Mouse (Mus musculus) liver, embryonic 13.5 days (tissue): ENCODE results near the gene Il21r. TPM values are rescaled to one million over a fixed set of nuclear protein-coding genes. Genes with fewer than 3 reads are reported as not detected.

Experiments
- ATAC-seq: fragments of 200-750 bp; cut with Nextera tagmentation; 2 replicates; pipeline ENCODE4 v1.8.0; 2017; ENCODE audit warnings: low read depth, mild to moderate bottlenecking, moderate number of reproducible peaks, moderate library complexity
- DNase-seq: peaks from one replicate; pipeline ENCODE4 v3.0.0; 2022
- H3K27ac ChIP-seq: fragments of 300-500 bp; sonication (generic); 2 replicates; pipeline ENCODE4 v1.5.1; 2015; ENCODE audit warnings: moderate library complexity, mild to moderate bottlenecking, inconsistent platforms
- H3K27me3 ChIP-seq: fragments of 300-500 bp; sonication (generic); 2 replicates; pipeline ENCODE4 v1.6.1; 2015; ENCODE audit warnings: mild to moderate bottlenecking, inconsistent platforms
- H3K36me3 ChIP-seq: fragments of 300-500 bp; sonication (generic); 2 replicates; pipeline ENCODE4 v1.6.1; 2015; ENCODE audit warnings: mild to moderate bottlenecking, inconsistent platforms
- H3K4me1 ChIP-seq: fragments of 300-500 bp; sonication (generic); replicated peaks from 2 replicates; pipeline ENCODE4 v1.6.1; 2015; ENCODE audit warnings: inconsistent platforms
- H3K4me2 ChIP-seq: fragments of 300-500 bp; sonication (generic); 2 replicates; pipeline ENCODE4 v1.6.1; 2015; ENCODE audit warnings: inconsistent platforms, mild to moderate bottlenecking, moderate library complexity
- H3K4me3 ChIP-seq: fragments of 300-500 bp; sonication (generic); replicated peaks from 2 replicates; pipeline ENCODE4 v1.5.1; 2015; ENCODE audit warnings: mild to moderate bottlenecking, inconsistent platforms
- H3K9ac ChIP-seq: fragments of 300-500 bp; sonication (generic); 2 replicates; pipeline ENCODE4 v1.6.1; 2015; ENCODE audit warnings: mild to moderate bottlenecking, inconsistent platforms
- H3K9me3 ChIP-seq: fragments of 300-500 bp; sonication (generic); replicated peaks from 2 replicates; pipeline ENCODE4 v1.6.1; 2016; ENCODE audit warnings: inconsistent platforms
- WGBS: fragments of 180-500 bp; shearing (Covaris S2); methylation state at CpG from one replicate; pipeline ENCODE4 v1.1.7; 2015; ENCODE audit not compliant: insufficient replicate concordance; 5-methylcytosine and 5-hydroxymethylcytosine counted together
- polyA plus RNA-seq: library from polyadenylated mRNA; unstranded; fragments of >200 nt; fragmentation: Nextera tagmentation; extraction: Ambion mirVana; gene quantifications from 2 replicates; pipeline ENCODE4 v1.2.1, GENCODE M21; 2015

Il21r gene
- polyA plus RNA-seq, 1 experiment from 2014 or later = 1.1 TPM

DNA sequence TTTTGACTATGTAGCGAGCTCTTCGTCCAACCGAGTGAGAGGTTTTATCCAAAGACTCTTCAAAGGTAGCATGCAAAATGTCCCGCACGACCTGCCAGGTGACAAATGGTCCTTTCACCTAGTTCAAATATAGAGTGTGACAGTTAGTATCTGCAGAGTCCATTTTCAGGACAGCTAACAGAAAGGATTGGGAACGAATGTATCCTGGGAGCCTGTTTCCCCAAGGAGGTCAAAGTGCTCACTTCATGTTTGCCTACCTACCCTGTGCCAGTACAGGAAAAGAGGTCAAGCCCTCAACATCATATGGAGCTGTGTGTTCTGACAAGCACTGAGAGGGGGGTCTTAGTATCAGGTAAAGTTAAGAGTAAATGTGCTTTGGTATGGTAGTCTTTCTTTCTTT, 54.3 kb downstream of the Il21r start:
- H3K27ac ChIP-seq = no peak overlapping the region
- no peak overlapping the region for H3K9ac ChIP-seq
- no peaks in the 10 kb centered on the region for H3K4me1 ChIP-seq
- 81% methylated on average over 6 of the region's 6 CpGs for WGBS
- H3K36me3 ChIP-seq = peaks cover 90% of the 10 kb centered on the region
- ATAC-seq (peak; percentile 29; the same call in 1 of the 2 replicates), DNase-seq (no peak)
- no peak overlapping the region for H3K4me3 ChIP-seq
- no peak overlapping the region for H3K4me2 ChIP-seq
- H3K27me3 ChIP-seq = no peaks in the 10 kb centered on the region
- H3K9me3 ChIP-seq = no peaks in the 10 kb centered on the region

DNA sequence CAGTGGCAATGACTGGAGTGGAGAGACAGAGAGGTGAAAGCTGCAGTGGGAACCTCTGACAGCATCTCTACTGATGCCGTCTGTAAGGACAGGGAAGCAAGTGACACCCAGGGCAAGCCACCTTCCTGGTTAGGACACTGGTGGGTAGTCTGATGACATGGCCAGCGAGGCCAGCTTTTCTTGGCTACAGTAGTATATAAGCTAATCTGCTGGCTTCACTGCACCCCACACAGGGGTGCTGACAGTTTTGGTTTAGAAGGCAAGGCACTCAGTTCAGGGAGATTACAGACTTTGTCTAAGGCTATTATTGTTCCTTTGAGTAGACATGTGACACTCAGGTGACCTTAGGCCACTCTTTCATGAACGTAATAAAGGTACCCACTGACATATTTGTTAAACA, 60.4 kb downstream of the Il21r start:
- no peaks in the 10 kb centered on the region for H3K4me1 ChIP-seq
- ATAC-seq (no peak), DNase-seq (no peak)
- peaks cover 90% of the 10 kb centered on the region for H3K36me3 ChIP-seq
- H3K4me3 ChIP-seq = no peak overlapping the region
- 82% methylated on average over 3 of the region's 3 CpGs for WGBS
- no peak overlapping the region for H3K4me2 ChIP-seq
- no peaks in the 10 kb centered on the region for H3K9me3 ChIP-seq
- H3K27me3 ChIP-seq = no peaks in the 10 kb centered on the region
- no peak overlapping the region for H3K27ac ChIP-seq
- no peak overlapping the region for H3K9ac ChIP-seq

DNA sequence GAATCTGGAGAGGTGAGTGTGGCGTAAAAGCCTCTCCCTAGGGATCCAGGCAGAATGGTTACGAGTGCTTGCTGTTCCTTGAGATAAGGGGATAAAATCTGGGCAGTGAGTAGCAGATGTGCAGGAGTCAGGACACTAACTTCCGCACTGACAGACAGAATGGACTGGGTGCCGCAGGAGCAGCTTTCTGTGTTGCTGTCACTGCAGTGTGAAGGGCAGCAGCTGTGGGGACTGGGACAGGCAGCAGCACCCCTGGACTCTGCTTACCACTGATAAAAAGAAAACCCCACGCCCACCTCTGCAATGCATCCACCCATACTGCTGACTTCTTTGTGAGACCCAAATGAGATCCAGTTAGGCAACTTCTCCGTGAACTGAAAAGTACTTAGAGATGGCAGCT, 67.6 kb downstream of the Il21r start:
- H3K9me3 ChIP-seq = no peaks in the 10 kb centered on the region
- no peaks in the 10 kb centered on the region for H3K27me3 ChIP-seq
- WGBS = 51% methylated on average over 6 of the region's 6 CpGs
- peaks cover 23% of the 10 kb centered on the region for H3K4me1 ChIP-seq
- no peak overlapping the region for H3K4me3 ChIP-seq
- DNase-seq = peak; percentile 49
- H3K27ac ChIP-seq = peak overlapping the region; percentile 59
- H3K9ac ChIP-seq = no peak overlapping the region
- H3K4me2 ChIP-seq = peak overlapping the region; percentile 37
- peak; percentile 92 for ATAC-seq
- H3K36me3 ChIP-seq = peaks cover 97% of the 10 kb centered on the region

DNA sequence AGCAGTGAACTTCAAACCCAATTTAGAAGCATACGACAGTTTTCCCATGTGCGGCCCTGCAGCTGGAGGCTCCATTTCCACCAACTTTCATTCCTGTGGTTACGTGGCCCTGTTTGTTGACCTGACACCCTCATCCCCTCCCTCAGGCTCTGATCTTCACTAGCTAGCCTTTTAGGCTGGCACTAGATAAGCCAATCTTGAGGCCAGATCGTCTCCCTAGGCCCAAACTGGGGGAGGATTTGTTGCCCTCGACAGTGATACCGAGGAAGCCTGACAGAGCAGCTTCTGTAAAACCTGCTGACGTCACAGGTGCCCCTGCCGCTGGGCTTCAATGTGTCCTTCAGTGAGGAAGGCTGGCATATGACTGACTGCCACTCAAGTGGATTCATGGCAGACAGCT, 68.2 kb downstream of the Il21r start:
- peak; percentile 68 for ATAC-seq
- Histone ChIP-seq H3K36me3 (peaks cover 97% of the 10 kb centered on the region), H3K4me2 (peak overlapping the region; percentile 37), H3K4me1 (peaks cover 23% of the 10 kb centered on the region), H3K4me3 (no peak overlapping the region), H3K9ac (no peak overlapping the region), H3K9me3 (no peaks in the 10 kb centered on the region), H3K27ac (peak overlapping the region; percentile 59; the same call in 1 of the 2 replicates), H3K27me3 (no peaks in the 10 kb centered on the region)
- 48% methylated on average over 8 of the region's 8 CpGs for WGBS
- peak; percentile 9 for DNase-seq

DNA sequence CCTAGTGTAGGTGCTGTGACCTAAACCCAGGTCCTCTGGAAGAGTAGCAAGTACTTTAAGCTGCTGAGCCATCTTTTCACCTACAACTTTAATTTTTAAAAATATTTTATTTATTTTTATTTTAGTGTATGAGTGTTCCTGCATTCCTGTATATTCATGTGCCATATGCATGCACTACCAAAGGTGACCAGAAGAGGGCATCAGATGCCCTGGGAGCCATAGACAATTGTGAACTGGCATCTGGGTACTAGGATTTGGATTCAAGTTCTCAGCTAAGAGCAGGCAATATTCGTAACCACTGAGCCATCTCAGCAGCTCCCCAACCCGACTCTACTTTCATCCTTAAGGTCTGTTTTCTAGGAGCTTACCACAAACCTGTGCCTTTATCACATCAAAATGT, 71.7 kb downstream of the Il21r start:
- no peak overlapping the region for H3K4me3 ChIP-seq
- DNase-seq (no peak), ATAC-seq (no peak)
- no peak overlapping the region for H3K9ac ChIP-seq
- H3K9me3 ChIP-seq = no peaks in the 10 kb centered on the region
- H3K4me1 ChIP-seq = peaks cover 23% of the 10 kb centered on the region
- peaks cover 97% of the 10 kb centered on the region for H3K36me3 ChIP-seq
- H3K27ac ChIP-seq = no peak overlapping the region
- WGBS = 51% methylated on average over 2 of the region's 2 CpGs
- no peak overlapping the region for H3K4me2 ChIP-seq
- H3K27me3 ChIP-seq = no peaks in the 10 kb centered on the region

DNA sequence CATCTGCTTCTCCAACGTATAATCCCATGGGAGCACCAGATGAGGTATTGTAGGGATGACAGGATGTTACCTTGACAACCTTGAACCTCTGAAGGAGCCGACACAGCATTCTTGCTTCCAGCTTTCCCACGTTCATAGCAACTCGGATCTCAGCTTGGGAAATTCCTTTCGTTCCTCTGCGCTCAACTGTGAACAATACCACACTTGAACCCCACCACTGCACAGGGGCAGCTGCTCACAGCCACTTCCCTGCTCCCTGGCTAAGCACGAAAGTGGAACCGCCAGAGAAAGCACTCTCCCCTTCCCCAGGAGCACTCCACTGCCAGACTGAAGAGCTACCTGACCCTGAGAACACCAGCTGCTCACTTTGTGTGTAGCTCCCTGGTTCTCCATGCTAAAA, 75.5 kb downstream of the Il21r start:
- peaks cover 90% of the 10 kb centered on the region for H3K36me3 ChIP-seq
- no peak overlapping the region for H3K27ac ChIP-seq
- no peaks in the 10 kb centered on the region for H3K9me3 ChIP-seq
- no peaks in the 10 kb centered on the region for H3K27me3 ChIP-seq
- no peak for ATAC-seq
- no peak overlapping the region for H3K9ac ChIP-seq
- no peaks in the 10 kb centered on the region; the same call in 1 of the 2 replicates for H3K4me1 ChIP-seq
- no peak overlapping the region for H3K4me3 ChIP-seq
- DNase-seq = no peak
- 85% methylated on average over 8 of the region's 8 CpGs for WGBS
- H3K4me2 ChIP-seq = no peak overlapping the region

DNA sequence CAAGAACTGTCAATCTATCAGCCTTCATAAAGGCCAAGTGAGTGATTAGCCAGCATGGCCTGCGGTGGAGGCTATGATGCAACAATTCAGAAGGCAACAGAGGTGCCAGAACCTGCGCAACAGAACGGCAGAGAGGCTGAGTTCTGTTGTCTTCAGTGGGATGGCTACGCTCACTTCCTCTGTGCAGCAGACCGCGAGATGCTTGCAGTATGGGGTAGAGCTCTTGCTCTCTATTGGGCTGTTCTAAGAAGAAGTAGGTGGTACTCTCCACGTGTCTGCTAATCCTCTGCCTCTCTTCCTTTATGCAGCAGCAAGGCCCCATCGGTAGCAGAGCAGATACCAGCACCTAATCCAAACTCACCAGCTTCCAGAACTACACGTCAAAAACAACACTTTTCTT, 76.7 kb downstream of the Il21r start:
- H3K9me3 ChIP-seq = no peaks in the 10 kb centered on the region
- no peak overlapping the region for H3K9ac ChIP-seq
- 78% methylated on average over 9 of the region's 9 CpGs for WGBS

More for the DNA sequence above, 76.7 kb downstream of the Il21r start:
- no peak overlapping the region for H3K4me3 ChIP-seq
- no peak overlapping the region for H3K27ac ChIP-seq
- H3K4me1 ChIP-seq = no peaks in the 10 kb centered on the region
- ATAC-seq = no peak
- H3K4me2 ChIP-seq = no peak overlapping the region
- peaks cover 84% of the 10 kb centered on the region for H3K36me3 ChIP-seq
- no peak for DNase-seq
- no peaks in the 10 kb centered on the region for H3K27me3 ChIP-seq

Other genes with a start within 250 kb of the Il21r start
- 8.6 and 9.1 TPM in 2 replicates for gene Kdm8, start 158.8 kb upstream of the Il21r start, polyA plus RNA-seq
- gene Nsmce1, start 111.8 kb upstream of the Il21r start, polyA plus RNA-seq = 97.4 and 102 TPM in 2 replicates
- gene Il4ra, start 51.3 kb upstream of the Il21r start, polyA plus RNA-seq = 2.9 and 3.1 TPM in 2 replicates
- 7.1 and 9.0 TPM in 2 replicates for gene Gtf3c1, start 104.4 kb downstream of the Il21r start, polyA plus RNA-seq
- gene D430042O09Rik, start 104.5 kb downstream of the Il21r start, polyA plus RNA-seq = 1.5 TPM in 2 replicates